ENCODE assay signal across 8 mouse cellular contexts in genomic region chr2:168590168-168590551, GRCm38 (mm10). TPM values are rescaled to one million over a fixed set of nuclear protein-coding genes. Genes with fewer than 3 reads are reported as not detected.
DNase-seq lines count a peak whose midpoint lies in the region; ATAC-seq lines count a peak whose summit lies in the region.

No protein-coding gene starts in this region.

- H3K36me3 ChIP-seq in megakaryocyte, embryonic 14.5 days (replicated peaks; ENCODE audit: low read length): peaks cover 2% of the 10 kb centered on the region
- H3K36me3 ChIP-seq in stomach, embryonic 14.5 days (ENCODE audit: control insufficient read depth, insufficient read depth, low read length): no peaks in the 10 kb centered on the region

- no peak overlapping the region for H3K27ac ChIP-seq in stomach, embryonic 14.5 days (ENCODE audit: low read length)

- peak; percentile 61 to 77 for DNase-seq in adrenal gland, adult (ENCODE audit: inconsistent age in 2 of 2, low spot score in 1 of 2)
- DNase-seq in adrenal gland, adult 8-10 months: no peak
- peak; percentile 59 for DNase-seq in embryo, embryonic 11 days
- peak; percentile 54 to 63 for DNase-seq in heart, postnatal 10 days
- DNase-seq in kidney, postnatal 4 days: peak; percentile 78 to 86
- no peak for DNase-seq in ovary, postnatal 10 days (ENCODE audit: low spot score)

- peaks cover 81% of the 10 kb centered on the region for H3K4me1 ChIP-seq in megakaryocyte, embryonic 14.5 days
- H3K4me1 ChIP-seq in stomach, embryonic 14.5 days (ENCODE audit: control insufficient read depth, insufficient read depth, low read length): peaks cover 12% of the 10 kb centered on the region; the same call in 1 of the 2 replicates

- no peaks in the 10 kb centered on the region for H3K9me3 ChIP-seq in megakaryocyte, embryonic 14.5 days
- H3K9me3 ChIP-seq in stomach, embryonic 14.5 days (ENCODE audit: control insufficient read depth, low read depth, low read length): no peaks in the 10 kb centered on the region

- 1% methylated on average over 34 of the region's 38 CpGs for WGBS in stomach, embryonic 14.5 days

- peak overlapping the region; percentile 52 for H3K4me2 ChIP-seq in stomach, embryonic 14.5 days (replicated peaks; ENCODE audit: low read depth, low read length)

- intact Hi-C loops in heart, postnatal 10 days (cut with DNase I): loop anchor here (5.0 kb wide), 1 partner anchor 68 kb away; no protein-coding TSS in a partner anchor

- peak; percentile 76 for ATAC-seq in stomach, embryonic 14.5 days (ENCODE audit: insufficient number of reproducible peaks, insufficient read depth, low FRiP score, low read depth)

- peak overlapping the region; percentile 95 for H3K4me3 ChIP-seq in megakaryocyte, embryonic 14.5 days (replicated peaks)
- peak overlapping the region; percentile 40 for H3K4me3 ChIP-seq in stomach, embryonic 14.5 days (ENCODE audit: low read depth, low read length)

- peaks cover 17% of the 10 kb centered on the region for H3K27me3 ChIP-seq in megakaryocyte, embryonic 14.5 days (replicated peaks)
- peaks cover 19% of the 10 kb centered on the region for H3K27me3 ChIP-seq in stomach, embryonic 14.5 days (ENCODE audit: control insufficient read depth, insufficient read depth, low read length)

- peak overlapping the region; percentile 28; the same call in 1 of the 2 replicates for H3K9ac ChIP-seq in stomach, embryonic 14.5 days (replicated peaks; ENCODE audit: low read depth, low read length)

RNA-seq across cellular contexts. Expression of gene Nfatc2, which starts 11.3 kb away (rescaled TPM):
- total RNA-seq in adrenal gland, adult 8-10 months (2022): 10 to 100 TPM in 1 of 4 experiments, 1 to 10 TPM in 3; 3.4 to 11.0 (median 6.3) TPM
- 10 to 100 TPM; 16.3 to 21.3 TPM for total RNA-seq in heart, postnatal 10 days (2021)
- 1.0 and 2.8 TPM in 2 replicates for polyA plus RNA-seq in megakaryocyte, embryonic 14.5 days (2012; ENCODE audit: insufficient read depth, low replicate concordance)
- 3.0 and 3.5 TPM in 2 replicates for polyA plus RNA-seq in stomach, embryonic 14.5 days (2014; fragmentation: Nextera tagmentation; extraction: Ambion mirVana)

Comparison
In these comparisons a context has a peak if more than half of its experiments do, and no peak if none do; other contexts are left out.
1. DNase-seq: peak in adrenal gland, adult (2 of 2), embryo, embryonic 11 days (single experiment), heart, postnatal 10 days (2 of 2) and kidney, postnatal 4 days (2 of 2); none in adrenal gland, adult 8-10 months (single experiment) and ovary, postnatal 10 days (single experiment).